Mouse (Mus musculus): ENCODE data around the gene Stx7.

Stx7 gene

GRCm38 (mm10) chr10:24165526-24166055 lies 16.5 kb downstream of the Stx7 start:
- CTCF ChIA-PET = interaction anchor here (0.6 kb wide), 1 partner anchor 8 kb away, joined by 3 read pairs; no protein-coding TSS in a partner anchor

GRCm38 (mm10) chr10:24167978-24168583 lies 19.0 kb downstream of the Stx7 start:
- CTCF ChIA-PET = no interaction called here

GRCm38 (mm10) chr10:24168854-24169253 lies 19.8 kb downstream of the Stx7 start:
- CTCF ChIA-PET = no interaction called here

GRCm38 (mm10) chr10:24171906-24172459 lies 22.9 kb downstream of the Stx7 start:
- CTCF ChIA-PET = no interaction called here

GRCm38 (mm10) chr10:24173210-24174001 lies 24.3 kb downstream of the Stx7 start:
- CTCF ChIA-PET = interaction anchor here (0.6 to 1.1 kb wide), 2 partner anchors 8 to 125 kb away, joined by 3 read pairs; no protein-coding TSS in a partner anchor

- CTCF ChIA-PET = no interaction called here
Observed at GRCm38 (mm10) chr10:24190392-24190791, 41.3 kb downstream of the Stx7 start.

GRCm38 (mm10) chr10:24191977-24192376 lies 42.9 kb downstream of the Stx7 start:
- CTCF ChIA-PET = no interaction called here

- CTCF ChIA-PET = no interaction called here
Observed at GRCm38 (mm10) chr10:24199303-24199702, 50.2 kb downstream of the Stx7 start.

GRCm38 (mm10) chr10:24200099-24200498 lies 51.0 kb downstream of the Stx7 start:
- CTCF ChIA-PET = no interaction called here

- CTCF ChIA-PET = no interaction called here
Observed at GRCm38 (mm10) chr10:24210075-24210474, 61.0 kb downstream of the Stx7 start.

- CTCF ChIA-PET = no interaction called here
Observed at GRCm38 (mm10) chr10:24213297-24213696, 64.2 kb downstream of the Stx7 start.

GRCm38 (mm10) chr10:24217558-24218268 lies 68.6 kb downstream of the Stx7 start:
- CTCF ChIA-PET = no interaction called here

GRCm38 (mm10) chr10:24220931-24221330 lies 71.8 kb downstream of the Stx7 start:
- CTCF ChIA-PET = no interaction called here

GRCm38 (mm10) chr10:24222911-24223310 lies 73.8 kb downstream of the Stx7 start:
- CTCF ChIA-PET = no interaction called here

- CTCF ChIA-PET = no interaction called here
Observed at GRCm38 (mm10) chr10:24223449-24224143, 74.5 kb downstream of the Stx7 start, which contains the start of gene Moxd1. TSS of gene Moxd1 (plus strand) at chr10:24223517.

GRCm38 (mm10) chr10:24224591-24224990 lies 75.5 kb downstream of the Stx7 start:
- CTCF ChIA-PET = no interaction called here

- CTCF ChIA-PET = no interaction called here
Observed at GRCm38 (mm10) chr10:24228318-24229183, 79.4 kb downstream of the Stx7 start.

GRCm38 (mm10) chr10:24232281-24232680 lies 83.2 kb downstream of the Stx7 start:
- CTCF ChIA-PET = no interaction called here

- CTCF ChIA-PET = no interaction called here
Observed at GRCm38 (mm10) chr10:24235426-24236283, 86.6 kb downstream of the Stx7 start.
